Mouse (Mus musculus) ES-E14 (cell line): Measurements from ENCODE around the gene Slc26a1.

Experiments
- ZC3H11A ChIP-seq: IDR thresholded peaks from 2 replicates; pipeline ENCODE4 v1.6.1; 2012; ENCODE audit warnings: low read depth, mild to moderate bottlenecking, inconsistent platforms, low read length, borderline replicate concordance
- ZNF384 ChIP-seq: IDR thresholded peaks from 2 replicates; pipeline ENCODE4 v1.6.1; 2012; ENCODE audit warnings: low read depth, low read length, inconsistent platforms

- TF ChIP-seq ZC3H11A (no peak), ZNF384 (no peak)
Measured at GRCm38 (mm10) chr5:108711968-108712367, 36.6 kb upstream of the Slc26a1 start.
